Mouse (Mus musculus): ENCODE results near the gene Spg11.

- TF ChIP-seq POLR2A (IDR thresholded peaks at IDR 0.05; ENCODE audit: borderline replicate concordance, control insufficient read depth, low read depth, low read length) (no peak), CTCF (IDR thresholded peaks at IDR 0.05; ENCODE audit: control insufficient read depth, insufficient read depth, low read length) (no peak)
Observed at GRCm38 (mm10) chr2:122066241-122066640, 51.9 kb downstream of the Spg11 start.

Data from bone marrow, adult 2 months (tissue).